Mouse (Mus musculus): Measurements from ENCODE around the gene Tent4b.

- TF ChIP-seq EP300 (IDR thresholded peaks at IDR 0.05; ENCODE audit: low read depth): no peak
- no peak for TF ChIP-seq CTCF (IDR thresholded peaks at IDR 0.05; ENCODE audit: low read depth)
Measured at GRCm38 (mm10) chr8:88292926-88293325, 93.9 kb downstream of the Tent4b start.
